Mouse (Mus musculus) brain, embryonic 14.5 days (tissue): Measurements from ENCODE around the gene Zfp213. TPM values are rescaled to one million over a fixed set of nuclear protein-coding genes. Genes with fewer than 3 reads are reported as not detected.
"Not testable (repeated sequence)": the region's sequence is repeated elsewhere in the genome, so short reads cannot be mapped to it uniquely, and the experiment has no call there.

Experiments
- DNase-seq: peaks from one replicate; pipeline ENCODE4 v3.0.0-alpha.2; 2011; ENCODE audit warnings: low read depth
- CTCF ChIP-seq: fragments of 200-500 bp; IDR thresholded peaks from 2 replicates; pipeline ENCODE4 v1.5.1; 2012; ENCODE audit warnings: inconsistent platforms, mild to moderate bottlenecking, moderate library complexity, borderline replicate concordance; ENCODE audit not compliant: insufficient read depth, insufficient read length; ENCODE audit errors: extremely low read depth
- POLR2A ChIP-seq: fragments of 200-500 bp; IDR thresholded peaks from 2 replicates; pipeline ENCODE4 v1.6.1; 2012; ENCODE audit warnings: mild to moderate bottlenecking, inconsistent platforms, borderline replicate concordance; ENCODE audit not compliant: poor library complexity, insufficient read depth, insufficient read length, severe bottlenecking; ENCODE audit errors: extremely low read depth
- polyA plus RNA-seq: library from polyadenylated mRNA; depleted of rRNA; stranded (reverse); fragments of >200 nt; gene quantifications from 2 replicates; pipeline ENCODE4 v1.2.3, GENCODE M21; 2012

Gene Zfp213
- polyA plus RNA-seq, 1 experiment = 16.7 TPM

DNA sequence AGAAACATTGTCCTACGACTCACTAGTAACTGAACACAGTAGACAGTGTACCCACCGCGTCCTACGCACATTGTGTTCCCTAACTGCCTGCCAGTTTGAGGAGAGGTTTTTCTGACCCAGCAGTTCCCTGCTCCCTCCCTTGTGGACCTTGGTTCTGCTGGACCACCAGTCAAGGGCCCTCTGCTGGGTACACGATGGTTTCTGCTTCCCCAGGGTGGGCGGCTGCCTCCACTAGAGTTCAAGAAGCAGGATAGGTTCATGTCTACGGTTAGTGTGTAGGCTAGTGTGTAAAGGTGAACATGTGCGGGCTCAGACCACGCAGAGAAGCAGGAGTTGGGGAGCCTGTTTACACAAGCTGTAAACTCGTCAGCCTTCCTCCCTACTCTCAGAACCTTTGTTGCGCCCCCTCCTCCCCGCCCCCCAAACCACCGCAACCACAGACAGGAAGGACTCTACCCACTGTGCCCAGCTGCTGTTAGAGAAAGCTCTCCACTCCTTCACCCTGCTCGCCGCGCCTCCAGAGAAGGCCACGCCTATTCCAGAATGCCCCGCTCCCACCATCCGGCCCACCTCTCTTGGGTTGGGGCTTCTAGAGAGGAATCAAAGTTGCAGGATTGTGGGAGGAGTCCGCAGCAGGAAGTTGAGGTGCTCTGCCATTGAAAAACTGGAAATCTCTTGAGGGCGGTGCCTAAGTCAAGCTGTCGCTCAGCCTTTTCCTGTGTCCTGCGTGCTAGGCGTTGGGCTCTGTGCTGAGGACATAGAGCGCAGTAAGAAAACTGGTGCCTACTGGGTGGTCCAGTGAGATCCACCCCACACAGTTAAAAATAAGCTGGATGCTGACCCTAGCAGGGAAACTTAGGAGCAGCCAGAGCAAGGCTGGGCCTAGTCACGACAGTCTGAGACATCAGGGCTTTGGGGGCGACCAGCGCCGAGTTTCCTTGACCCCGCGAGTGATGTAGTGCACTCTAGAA, 34.8 kb upstream of the Zfp213 start, which contains the start of gene Zfp13:
Gene Zfp13 (minus strand): TSS at position 906 of the 971 bp plus-strand sequence.
- no peak for TF ChIP-seq CTCF
- peak; percentile 40; the same call in 1 of the 2 replicates for TF ChIP-seq POLR2A
- peak; percentile 95 for DNase-seq

DNA sequence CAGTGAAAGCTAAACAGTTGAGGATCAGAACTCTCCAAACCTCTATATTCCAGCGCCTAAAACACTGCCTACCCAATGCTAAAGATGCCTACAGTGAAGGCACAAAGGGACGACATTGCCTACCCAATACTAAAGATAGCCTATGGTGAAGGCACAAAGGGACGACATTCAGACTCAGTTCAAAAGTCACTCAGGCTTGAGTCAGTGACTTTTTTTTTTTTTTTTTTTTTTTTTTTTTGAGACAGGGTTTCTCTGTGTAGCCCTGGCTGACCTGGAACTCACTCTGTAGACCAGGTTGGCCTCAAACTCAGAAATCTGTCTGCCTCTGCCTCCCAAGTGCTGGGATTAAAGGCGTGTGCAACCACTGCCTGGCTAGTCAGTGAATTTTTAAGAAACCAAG, 31.1 kb upstream of the Zfp213 start:
- DNase-seq = not testable (repeated sequence)

DNA sequence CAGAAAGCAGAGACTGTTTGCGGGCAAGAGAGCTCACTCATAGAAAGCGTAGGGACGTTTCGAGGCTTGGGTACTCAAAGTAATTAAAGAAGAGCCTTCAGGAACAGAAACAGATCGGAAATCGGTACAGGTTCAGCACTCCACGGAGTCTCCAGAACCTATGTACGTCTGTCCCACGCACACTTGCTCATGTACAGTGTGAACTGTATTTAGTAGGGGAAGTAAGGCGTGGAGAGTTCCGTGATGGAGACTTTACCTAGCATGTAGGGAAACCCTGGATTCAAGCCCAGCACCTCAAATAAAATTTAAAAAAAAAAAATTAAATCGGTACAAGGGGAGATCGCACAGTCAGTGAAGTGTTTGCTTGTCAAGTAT, 28.9 kb upstream of the Zfp213 start:
- no peak for DNase-seq
- no peak for TF ChIP-seq CTCF
- TF ChIP-seq POLR2A = no peak

DNA sequence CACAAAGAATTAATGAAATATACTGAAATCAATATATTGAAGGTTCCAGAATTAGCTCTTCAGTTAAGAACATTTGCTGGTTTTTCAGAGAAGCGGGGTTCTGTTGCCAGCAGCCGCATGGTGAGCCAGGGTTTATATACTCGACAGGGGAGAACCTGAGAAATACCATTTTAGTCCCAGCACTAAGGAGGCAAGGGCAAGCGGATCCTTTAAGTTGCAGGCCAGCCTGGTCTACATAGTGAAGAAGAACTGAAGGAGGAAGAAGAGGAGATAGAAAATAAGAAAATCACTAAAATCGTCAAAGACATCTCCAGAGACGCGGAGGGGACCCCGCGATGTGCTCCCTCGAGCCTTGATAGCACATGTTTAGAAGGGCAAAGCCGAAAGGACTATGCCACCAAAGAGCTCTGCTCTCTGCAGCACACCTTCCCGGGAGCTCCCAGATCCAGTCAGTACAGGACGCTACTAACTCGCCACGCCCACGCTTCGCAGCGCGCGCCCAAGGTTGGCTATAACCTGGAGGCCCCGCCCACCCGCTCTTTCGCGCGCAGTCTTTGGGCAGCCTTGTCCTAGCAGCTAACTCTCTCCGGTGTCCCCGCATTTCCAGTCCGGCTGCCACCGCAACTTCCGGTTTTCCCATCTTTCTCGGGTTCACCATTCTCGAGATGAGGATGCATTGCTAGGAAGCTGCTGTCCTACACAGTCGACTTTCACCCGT, 28.3 kb upstream of the Zfp213 start:
- TF ChIP-seq CTCF (no peak), POLR2A (peak; percentile 57; the same call in 1 of the 2 replicates)
- DNase-seq = peak; percentile 98

DNA sequence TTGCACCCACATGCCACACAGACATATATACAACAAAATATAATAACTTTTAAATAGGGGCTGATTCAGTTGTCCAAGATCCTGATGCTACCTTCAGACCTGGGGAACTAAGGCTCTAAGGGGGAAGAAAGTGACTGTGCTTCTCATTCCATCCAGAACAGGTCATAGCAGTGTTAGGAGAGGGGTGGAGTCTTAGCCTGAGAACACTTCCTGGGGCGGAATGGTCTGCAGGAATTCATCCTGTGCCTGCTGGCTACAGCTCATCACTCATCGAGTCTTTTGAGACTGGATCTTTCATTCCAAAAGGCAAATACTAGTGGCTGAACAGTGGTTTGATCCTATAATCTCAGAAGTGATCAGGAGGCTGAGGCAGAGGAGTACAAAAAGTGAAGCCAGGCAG, 23.2 kb upstream of the Zfp213 start:
- TF ChIP-seq POLR2A (no peak), CTCF (no peak)
- no peak for DNase-seq

DNA sequence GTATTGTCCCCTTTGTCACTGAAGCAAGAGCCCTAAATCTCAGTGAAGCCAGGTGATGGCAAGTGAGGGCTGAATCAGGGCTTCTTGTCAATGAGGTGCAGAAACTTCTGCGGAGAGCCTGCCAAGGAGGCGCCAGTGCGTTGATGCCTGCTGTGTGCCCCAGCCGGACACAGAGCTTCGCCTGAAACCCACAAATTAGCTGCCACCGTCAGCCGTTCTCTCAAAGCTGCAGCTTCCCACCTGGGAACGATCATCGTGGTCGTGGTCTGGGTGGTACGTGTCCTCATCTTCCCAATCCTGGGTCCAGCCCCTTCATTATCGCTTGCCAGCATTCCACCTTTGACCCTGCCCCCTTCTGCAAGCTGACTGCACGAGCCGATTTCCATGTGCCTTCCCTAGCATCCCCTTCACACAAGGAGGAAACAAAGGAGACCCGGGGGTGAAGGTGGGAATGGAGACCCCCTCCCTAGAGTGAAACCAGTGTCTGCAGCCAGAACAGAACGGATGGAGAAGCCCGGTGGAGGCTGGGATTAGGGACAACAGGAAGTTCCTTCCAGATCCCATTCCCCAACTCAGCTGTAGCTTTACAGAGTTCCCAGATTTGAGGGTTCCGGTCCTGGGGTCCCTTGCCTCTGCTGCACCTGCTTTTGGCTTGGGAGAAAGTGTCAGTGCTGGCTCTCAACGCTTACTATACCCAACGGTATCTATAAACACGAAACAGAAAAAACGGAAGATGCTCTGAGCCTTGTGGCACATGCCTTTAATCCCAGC, 21.9 kb upstream of the Zfp213 start:
- TF ChIP-seq CTCF (no peak), POLR2A (peak; percentile 12; the same call in 1 of the 2 replicates)
- peak; percentile 95 for DNase-seq

DNA sequence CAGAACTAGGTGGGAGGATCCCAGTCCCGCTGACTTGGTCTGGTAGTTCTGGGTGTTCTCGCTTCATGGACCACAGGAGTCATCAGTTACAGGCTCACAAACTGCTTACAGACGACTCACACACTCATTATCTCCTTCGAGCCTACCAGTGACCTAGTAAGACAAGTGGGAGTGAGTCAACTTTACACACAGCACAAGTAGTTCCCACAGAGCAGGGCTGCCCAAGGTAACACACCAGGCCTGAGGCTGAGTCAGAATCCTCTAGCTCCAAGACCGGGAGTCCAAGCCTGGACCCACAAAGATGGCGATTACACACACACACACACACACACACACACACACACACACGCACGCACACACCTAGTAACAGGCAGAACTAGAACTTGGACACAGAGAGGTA, 20.7 kb upstream of the Zfp213 start:
- TF ChIP-seq CTCF = no peak
- TF ChIP-seq POLR2A = no peak
- DNase-seq = no peak

DNA sequence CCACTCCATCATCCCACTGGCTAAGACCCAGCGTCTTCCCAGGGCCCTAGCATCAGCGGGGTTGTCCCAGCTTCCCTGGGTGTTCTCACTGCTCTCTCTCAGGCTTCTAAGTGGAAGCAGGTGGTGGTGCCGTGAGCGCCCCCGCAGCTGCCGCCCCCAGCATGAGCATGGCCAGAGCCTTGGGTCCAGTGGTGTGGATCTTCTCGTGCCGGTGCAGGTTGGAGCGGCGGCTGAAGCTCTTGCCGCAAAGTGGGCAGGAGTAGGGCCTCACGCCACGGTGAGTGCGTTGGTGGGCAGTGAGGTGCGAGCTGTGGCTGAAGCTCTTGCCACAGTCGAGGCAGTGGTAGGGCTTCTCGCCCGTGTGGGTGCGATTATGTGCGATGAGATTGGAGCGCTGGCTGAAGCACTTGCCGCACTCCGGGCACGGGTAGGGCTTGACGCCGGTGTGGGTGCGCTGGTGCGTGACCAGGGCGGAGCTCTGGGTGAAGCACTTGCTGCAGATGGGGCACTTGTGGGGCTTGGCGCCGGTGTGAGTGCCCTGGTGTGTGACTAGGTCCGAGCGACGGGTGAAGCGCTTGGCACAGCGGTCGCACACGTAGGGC, 12.0 kb upstream of the Zfp213 start:
- DNase-seq = no peak
- TF ChIP-seq POLR2A (no peak), CTCF (no peak)

DNA sequence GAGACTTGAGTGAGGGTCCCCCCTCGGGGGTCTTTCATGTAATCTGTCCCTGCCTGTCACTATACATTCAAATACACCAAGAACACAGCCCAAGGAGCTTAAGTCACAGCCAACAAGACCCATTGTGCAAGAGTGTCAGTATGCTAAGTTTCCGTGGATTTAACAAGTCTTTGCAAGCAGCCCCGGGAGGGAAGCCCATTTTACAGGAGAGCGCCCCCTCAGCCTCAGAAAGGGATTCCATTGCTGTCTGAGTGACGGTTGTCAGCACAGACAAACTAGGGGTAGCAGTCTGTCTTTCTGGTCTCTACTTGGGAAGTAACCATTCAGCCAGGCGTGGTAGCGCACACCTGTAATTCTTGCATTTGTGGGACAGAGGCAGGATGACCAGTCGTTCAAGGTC, 10.1 kb upstream of the Zfp213 start:
- no peak for DNase-seq
- TF ChIP-seq POLR2A (no peak), CTCF (no peak)

DNA sequence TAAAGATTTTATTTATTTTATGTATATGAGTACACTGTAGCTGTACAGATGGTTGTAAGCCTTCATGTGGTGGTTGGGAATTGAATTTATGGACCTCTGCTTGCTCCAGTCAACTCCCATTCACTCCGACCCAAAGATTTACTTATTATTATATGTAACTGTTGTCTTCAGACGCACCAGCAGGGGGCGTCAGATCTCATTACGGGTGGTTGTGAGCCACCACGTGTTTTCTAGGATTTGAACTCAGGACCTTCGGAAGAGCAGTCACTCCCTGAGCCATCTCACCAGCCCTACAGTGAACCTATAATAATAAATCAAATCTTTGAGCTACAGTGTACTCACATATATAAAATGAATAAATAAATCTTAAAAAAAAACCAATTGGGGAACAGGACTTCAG, 8.0 kb upstream of the Zfp213 start:
- DNase-seq = no peak

DNA sequence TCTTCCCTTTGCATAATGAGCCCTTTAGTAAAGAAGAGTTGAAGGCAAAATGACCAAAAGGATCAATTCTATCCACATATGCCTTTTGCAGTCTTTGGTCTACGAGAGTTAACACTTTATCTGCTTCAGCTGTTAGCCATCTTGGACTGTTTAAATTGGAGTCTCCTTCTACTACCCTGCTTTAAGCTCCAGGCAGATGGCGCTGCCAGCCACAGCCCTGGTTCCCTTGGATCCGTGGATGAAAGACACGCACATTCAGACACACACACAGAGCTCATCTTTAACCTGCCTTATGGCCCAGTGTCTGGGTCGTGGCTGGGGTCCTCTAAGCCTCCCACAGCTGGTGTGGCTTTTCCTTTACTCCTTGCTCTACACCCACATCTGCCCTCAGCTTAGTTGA, 7.0 kb upstream of the Zfp213 start:
- TF ChIP-seq CTCF (peak; percentile 42; the same call in 1 of the 2 replicates), POLR2A (no peak)
- DNase-seq = peak; percentile 40

More for the DNA sequence above, 8.0 kb upstream of the Zfp213 start:
- TF ChIP-seq CTCF (no peak), POLR2A (no peak)

DNA sequence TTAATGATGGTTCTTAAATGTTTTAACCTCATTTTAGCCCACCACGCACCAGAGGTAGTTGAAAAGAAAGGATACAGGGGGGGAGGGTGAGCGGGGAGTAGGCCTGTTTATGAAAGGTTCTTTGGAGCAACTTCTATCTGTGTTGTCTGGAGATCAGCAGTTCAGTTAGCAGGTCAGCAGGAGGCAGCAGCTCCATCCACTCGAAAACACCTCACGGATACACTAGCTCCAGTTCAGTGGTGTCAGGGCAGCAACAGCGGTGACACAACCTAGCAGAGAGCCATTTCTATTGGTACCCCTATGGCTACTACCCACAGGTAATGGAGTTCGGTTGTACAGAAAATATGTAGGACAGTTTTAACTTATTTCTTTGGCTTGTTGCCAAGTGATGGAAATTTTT, 6.0 kb upstream of the Zfp213 start:
- DNase-seq = peak; percentile 49

DNA sequence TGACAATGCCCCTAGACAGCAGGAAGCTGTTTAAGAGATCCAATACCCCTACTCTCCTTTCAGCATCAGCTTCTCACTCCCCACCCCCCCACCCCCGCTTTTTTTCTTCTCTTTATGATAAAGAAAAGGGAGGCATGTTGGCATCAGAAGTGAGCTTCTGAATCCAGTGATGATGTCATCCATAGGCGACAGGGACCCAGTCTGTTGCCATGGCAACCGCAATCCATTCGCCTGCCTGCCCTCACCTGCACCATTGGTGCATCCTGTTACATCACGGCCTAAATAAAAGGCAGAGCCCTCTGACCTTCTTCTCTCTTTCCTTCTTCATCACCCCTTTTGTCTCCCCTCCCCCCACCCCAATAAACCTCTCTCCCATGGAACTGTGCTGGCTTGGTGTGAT, 4.3 kb upstream of the Zfp213 start:
- TF ChIP-seq CTCF = no peak
- TF ChIP-seq POLR2A = no peak
- peak; percentile 61 for DNase-seq

More for the DNA sequence above, 6.0 kb upstream of the Zfp213 start:
- TF ChIP-seq POLR2A (no peak), CTCF (peak; percentile 54; the same call in 1 of the 2 replicates)

DNA sequence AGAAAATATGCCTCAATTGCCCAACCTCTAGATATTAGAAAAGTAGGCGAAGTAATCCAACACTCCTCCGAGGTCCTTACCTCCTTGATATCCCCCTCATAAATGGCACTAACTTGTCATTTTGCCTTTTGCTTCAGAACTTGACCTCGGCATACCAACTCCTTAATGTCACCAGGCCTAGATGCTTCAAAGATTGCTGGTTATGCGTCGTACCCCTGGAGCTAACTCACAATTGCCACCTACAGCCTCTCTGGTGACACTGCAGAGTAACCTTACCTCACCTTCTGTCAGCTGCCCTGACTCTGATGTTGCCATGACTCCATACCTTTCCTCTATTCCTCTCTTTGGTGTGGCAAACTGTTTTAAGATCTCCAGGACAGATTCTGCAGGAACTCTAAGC, 2.7 kb upstream of the Zfp213 start:
- TF ChIP-seq CTCF (0 out of 2 replicates have a peak, but pooled peaks have one; percentile 7), POLR2A (no peak)

More for the DNA sequence above, 2.7 kb upstream of the Zfp213 start:
- no peak for DNase-seq
